10 mouse cellular contexts compared by ENCODE assay signal in genomic region chrX:70363446-70363845, GRCm38 (mm10). TPM values are rescaled to one million over a fixed set of nuclear protein-coding genes. Genes with fewer than 3 reads are reported as not detected.
DNase-seq lines count a peak whose midpoint lies in the region; ATAC-seq and TF ChIP-seq lines count a peak whose summit lies in the region.
"Had no signal": no experiment of that assay in that cellular context is flagged by ENCODE, and none has a peak within 500 bp of the region (broad histone marks: within the 10 kb centered on the region; RNA-seq: fewer than 3 reads in every experiment).

No protein-coding gene starts in this region.

- H3K9me3 ChIP-seq in lung, postnatal 0 days (ENCODE audit: low read length): no peaks in the 10 kb centered on the region
- H3K9me3 ChIP-seq in stomach, postnatal 0 days (ENCODE audit: control insufficient read depth, low read length): no peaks in the 10 kb centered on the region

- H3K4me3 ChIP-seq in lung, postnatal 0 days (ENCODE audit: low read depth, low read length): no peak overlapping the region
- H3K4me3 ChIP-seq in macrophage (ENCODE audit: inconsistent target): peak overlapping the region; percentile 52; the same call in 1 of the 2 replicates
- H3K4me3 ChIP-seq in stomach, postnatal 0 days (ENCODE audit: low read depth, low read length): no peak overlapping the region

- H3K4me1 ChIP-seq in lung, postnatal 0 days (ENCODE audit: insufficient read depth, low read depth, low read length): no peaks in the 10 kb centered on the region; the same call in 1 of the 2 replicates
- no peaks in the 10 kb centered on the region for H3K4me1 ChIP-seq in stomach, postnatal 0 days (replicated peaks; ENCODE audit: control insufficient read depth, insufficient read depth)

- H3K9ac ChIP-seq in lung, postnatal 0 days (replicated peaks; ENCODE audit: low read depth): no peak overlapping the region
- H3K9ac ChIP-seq in stomach, postnatal 0 days (ENCODE audit: low read length): no peak overlapping the region

- 68% methylated on average over 5 of the region's 5 CpGs for WGBS in lung, postnatal 0 days
- 41% methylated on average over 5 of the region's 5 CpGs for whole genome bisulfite sequencing in macrophage (ENCODE audit: missing documents)
- WGBS in stomach, postnatal 0 days: 56% methylated on average over 5 of the region's 5 CpGs

- H3K27me3 ChIP-seq in lung, postnatal 0 days (replicated peaks; ENCODE audit: insufficient read depth, low read length): no peaks in the 10 kb centered on the region
- H3K27me3 ChIP-seq in stomach, postnatal 0 days (ENCODE audit: control insufficient read depth, insufficient read depth, low read length): no peaks in the 10 kb centered on the region

- H3K36me3 ChIP-seq in lung, postnatal 0 days (ENCODE audit: insufficient read depth, low read length): 0 out of 2 replicates have a peak, but pooled peaks cover 4% of the 10 kb centered on the region
- no peaks in the 10 kb centered on the region for H3K36me3 ChIP-seq in macrophage (ENCODE audit: inconsistent target)
- no peaks in the 10 kb centered on the region for H3K36me3 ChIP-seq in stomach, postnatal 0 days (ENCODE audit: control insufficient read depth, insufficient read depth, low read length)

- no peak for ATAC-seq in lung, postnatal 0 days
- no peak for ATAC-seq in stomach, postnatal 0 days (ENCODE audit: low FRiP score, low TSS enrichment)
- no peak for ATAC-seq in megakaryocyte-erythroid progenitor cell, adult 5-6 weeks (replicated peaks; ENCODE audit: low FRiP score, low TSS enrichment, poor library complexity, severe bottlenecking)

- DNase-seq in cerebellum, postnatal 10 days: peak; percentile 11 to 17
- no peak for DNase-seq in cerebellum, adult 9-11 months
- DNase-seq in lung, postnatal 0 days (ENCODE audit: low spot score): no peak
- no peak for DNase-seq in lung, postnatal 4 days
- DNase-seq in stomach, postnatal 0 days (ENCODE audit: low spot score): no peak
- DNase-seq in urinary bladder, postnatal 4 days (ENCODE audit: low spot score in 2 of 2): no peak
- DNase-seq: spleen, adult 18-20 months had no signal

- H3K4me2 ChIP-seq in lung, postnatal 0 days (replicated peaks; ENCODE audit: low read depth, low read length): peak overlapping the region; percentile 51; the same call in 1 of the 2 replicates
- H3K4me2 ChIP-seq in stomach, postnatal 0 days (replicated peaks; ENCODE audit: low read depth): peak overlapping the region; percentile 11; the same call in 1 of the 2 replicates

- H3K79me2 ChIP-seq in macrophage (ENCODE audit: inconsistent target): no peaks in the 10 kb centered on the region

- no peak overlapping the region for H3K27ac ChIP-seq in lung, postnatal 0 days (ENCODE audit: low read length)
- H3K27ac ChIP-seq in macrophage: no peak overlapping the region
- H3K27ac ChIP-seq in stomach, postnatal 0 days (replicated peaks): no peak overlapping the region
- H3K27ac ChIP-seq: heart, adult 2 months had no signal

- TF ChIP-seq CTCF in lung, postnatal 0 days (IDR thresholded peaks at IDR 0.05): no peak
- TF ChIP-seq CTCF in stomach, postnatal 0 days (IDR thresholded peaks at IDR 0.05; ENCODE audit: low read depth): no peak

- TF ChIP-seq EP300 in lung, postnatal 0 days (IDR thresholded peaks at IDR 0.05): no peak
- TF ChIP-seq EP300 in stomach, postnatal 0 days (optimal IDR thresholded peaks at IDR 0.05): no peak

RNA-seq across cellular contexts. Expression of gene Ids, which starts 1.4 kb away (rescaled TPM):
- polyA plus RNA-seq in lung, postnatal 0 days (2015; fragmentation: Nextera tagmentation; extraction: Ambion mirVana): 6.6 and 7.0 TPM in 2 replicates
- 10 to 100 TPM in 4 of 26 experiments, 1 to 10 TPM in 22; 1.9 to 14.8 (median 6.0) TPM for total RNA-seq in macrophage (2018; cell fraction: chromatin; rRNA removed)
- 10 to 100 TPM; 39.6 to 58.4 (median 50.4) TPM for total RNA-seq in macrophage (2018; cell fraction: cytosol; rRNA removed)
- total RNA-seq in macrophage (2018; cell fraction: nucleus; rRNA removed): 10 to 100 TPM; 12.1 to 58.1 (median 27.1) TPM
- 32.6 to 38.0 TPM (median 34.4 TPM) in 3 replicates for polyA plus RNA-seq in macrophage (2018)
- 3.2 and 3.3 TPM in 2 replicates for polyA plus RNA-seq in stomach, postnatal 0 days (2015; fragmentation: Nextera tagmentation; extraction: Ambion mirVana)
- 10.6 and 16.9 TPM in 2 replicates for total RNA-seq in megakaryocyte-erythroid progenitor cell, adult 5-6 weeks (2014; fragmentation: Nextera tagmentation)
- total RNA-seq in megakaryocyte-erythroid progenitor cell, adult 5-6 weeks (2017): 4.3 and 6.5 TPM in 2 replicates

RNA-seq across cellular contexts. Expression of gene 1110012L19Rik, which starts 22.2 kb away (rescaled TPM):
- 32.4 and 37.1 TPM in 2 replicates for polyA plus RNA-seq in lung, postnatal 0 days (2015; fragmentation: Nextera tagmentation; extraction: Ambion mirVana)
- total RNA-seq in macrophage (2018; cell fraction: chromatin; rRNA removed): 1 to 10 TPM in 10 of 26 experiments, under 1 TPM in 5, not detected in 11; 0.77 to 5.6 (median 1.3) TPM
- 10 to 100 TPM in 24 of 26 experiments, 1 to 10 TPM in 2; 7.2 to 21.6 (median 15.0) TPM for total RNA-seq in macrophage (2018; cell fraction: cytosol; rRNA removed)
- total RNA-seq in macrophage (2018; cell fraction: nucleus; rRNA removed): 1 to 10 TPM in 25 of 26 experiments, under 1 TPM in 1; 0.86 to 9.3 (median 3.8) TPM
- polyA plus RNA-seq in macrophage (2018): 12.3 to 15.3 TPM (median 14.0 TPM) in 3 replicates
- polyA plus RNA-seq in stomach, postnatal 0 days (2015; fragmentation: Nextera tagmentation; extraction: Ambion mirVana): 26.2 and 27.3 TPM in 2 replicates
- total RNA-seq in megakaryocyte-erythroid progenitor cell, adult 5-6 weeks (2014; fragmentation: Nextera tagmentation): 9.3 and 17.5 TPM in 2 replicates
- total RNA-seq in megakaryocyte-erythroid progenitor cell, adult 5-6 weeks (2017): 16.9 and 20.4 TPM in 2 replicates

Comparison
In these comparisons a context has a peak if more than half of its experiments do, and no peak if none do; other contexts are left out.
1. DNase-seq: peak in cerebellum, postnatal 10 days (2 of 2); none in cerebellum, adult 9-11 months (single experiment), lung, postnatal 0 days (single experiment), lung, postnatal 4 days (0 of 2), stomach, postnatal 0 days (single experiment) and urinary bladder, postnatal 4 days (0 of 2).